Mouse (Mus musculus) brain, embryonic 14.5 days (tissue): Measurements from ENCODE around the gene Troap. TPM values are rescaled to one million over a fixed set of nuclear protein-coding genes. Genes with fewer than 3 reads are reported as not detected.
"Not testable (repeated sequence)": the region's sequence is repeated elsewhere in the genome, so short reads cannot be mapped to it uniquely, and the experiment has no call there.

Source experiments
- DNase-seq: peaks from one replicate; pipeline ENCODE4 v3.0.0-alpha.2; 2011; ENCODE audit warnings: low read depth
- CTCF ChIP-seq: fragments of 200-500 bp; IDR thresholded peaks from 2 replicates; pipeline ENCODE4 v1.5.1; 2012; ENCODE audit warnings: inconsistent platforms, mild to moderate bottlenecking, moderate library complexity, borderline replicate concordance; ENCODE audit not compliant: insufficient read depth, insufficient read length; ENCODE audit errors: extremely low read depth
- POLR2A ChIP-seq: fragments of 200-500 bp; IDR thresholded peaks from 2 replicates; pipeline ENCODE4 v1.6.1; 2012; ENCODE audit warnings: mild to moderate bottlenecking, inconsistent platforms, borderline replicate concordance; ENCODE audit not compliant: poor library complexity, insufficient read depth, insufficient read length, severe bottlenecking; ENCODE audit errors: extremely low read depth
- polyA plus RNA-seq: library from polyadenylated mRNA; depleted of rRNA; stranded (reverse); fragments of >200 nt; gene quantifications from 2 replicates; pipeline ENCODE4 v1.2.3, GENCODE M21; 2012

Troap gene
- polyA plus RNA-seq, 1 experiment, result 12.1 TPM

- peak; percentile 71 for DNase-seq
- TF ChIP-seq POLR2A, result no peak
- TF ChIP-seq CTCF, result no peak
Observed at GRCm38 (mm10) chr15:99044854-99045253, 29.5 kb upstream of the Troap start.

- not testable (repeated sequence) for DNase-seq
Observed at GRCm38 (mm10) chr15:99045734-99046133, 28.6 kb upstream of the Troap start.

- DNase-seq, result peak; percentile 85
- TF ChIP-seq POLR2A (no peak), CTCF (peak; percentile 82)
Observed at GRCm38 (mm10) chr15:99049473-99050253, 24.7 kb upstream of the Troap start.

GRCm38 (mm10) chr15:99053373-99053772 lies 21.0 kb upstream of the Troap start:
- no peak for TF ChIP-seq POLR2A
- TF ChIP-seq CTCF, result no peak
- peak; percentile 78 for DNase-seq

- no peak for DNase-seq
- no peak for TF ChIP-seq CTCF
- TF ChIP-seq POLR2A, result no peak
Observed at GRCm38 (mm10) chr15:99055040-99055439, 19.3 kb upstream of the Troap start, which contains the start of gene Prph. Gene Prph, plus strand, starts transcription at chr15:99055174.

- peak; percentile 71 for DNase-seq
- no peak for TF ChIP-seq POLR2A
- no peak for TF ChIP-seq CTCF
Observed at GRCm38 (mm10) chr15:99055511-99055961, 18.8 kb upstream of the Troap start.

- DNase-seq, result no peak
Observed at GRCm38 (mm10) chr15:99056332-99056731, 18.0 kb upstream of the Troap start.

GRCm38 (mm10) chr15:99065557-99066165 lies 8.7 kb upstream of the Troap start:
- no peak for DNase-seq

More at GRCm38 (mm10) chr15:99056332-99056731, 18.0 kb upstream of the Troap start:
- TF ChIP-seq POLR2A (no peak), CTCF (peak; percentile 82)

GRCm38 (mm10) chr15:99071988-99072387 lies 2.4 kb upstream of the Troap start:
- TF ChIP-seq POLR2A (no peak), CTCF (no peak)
- no peak for DNase-seq

More at GRCm38 (mm10) chr15:99065557-99066165, 8.7 kb upstream of the Troap start:
- TF ChIP-seq CTCF (no peak), POLR2A (no peak)

GRCm38 (mm10) chr15:99074600-99075333 lies 392 bp downstream of the Troap start:
- peak; percentile 99 for DNase-seq
- TF ChIP-seq POLR2A (peak; percentile 38; the same call in 1 of the 2 replicates), CTCF (no peak)

GRCm38 (mm10) chr15:99076011-99076410 lies 1.6 kb downstream of the Troap start:
- not testable (repeated sequence) for DNase-seq

GRCm38 (mm10) chr15:99078181-99078910 lies 4.0 kb downstream of the Troap start:
- DNase-seq, result no peak

More at GRCm38 (mm10) chr15:99078181-99078910, 4.0 kb downstream of the Troap start:
- TF ChIP-seq POLR2A (no peak), CTCF (no peak)
